Mouse (Mus musculus) adrenal gland, adult 8-10 months (tissue): Measurements from ENCODE around the gene Gzf1. TPM values are rescaled to one million over a fixed set of nuclear protein-coding genes. Genes with fewer than 3 reads are reported as not detected.

Experiments used
- DNase-seq: peaks from one replicate; pipeline ENCODE4 v3.0.0; 2022
- total RNA-seq, 4 experiments: library from RNA; stranded (reverse); gene quantifications; 2 replicates each; pipeline ENCODE4 v1.2.4; 2022

Gzf1 gene
- total RNA-seq, result 10 to 100 TPM; 27.1 to 53.7 (median 40.1) TPM

GRCm38 (mm10) chr2:148680775-148681291, at the start of gene Gzf1:
Gene Gzf1 (plus strand): TSS chr2:148681023.
- peak; percentile 99 for DNase-seq

DNA sequence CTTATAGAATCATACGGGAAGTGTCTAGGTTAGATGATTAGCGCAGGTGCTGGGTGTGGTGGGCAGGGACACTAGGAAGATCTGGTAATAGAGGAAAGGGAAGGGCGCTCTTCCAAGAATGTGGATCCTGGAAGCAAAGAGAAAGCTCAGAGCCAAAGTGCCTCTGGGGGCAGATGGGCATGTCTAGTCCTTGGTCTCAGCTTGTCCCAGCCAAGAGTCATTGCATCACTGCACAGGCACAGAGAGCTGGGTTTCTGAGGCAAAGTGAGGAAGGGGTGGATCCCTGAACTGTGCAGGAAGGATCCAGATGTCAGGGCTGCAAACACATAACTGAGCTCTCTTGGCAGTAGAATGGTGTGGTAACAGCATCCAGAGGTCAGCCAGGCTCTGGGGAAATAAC, 49.2 kb upstream of the Gzf1 start:
- no peak for DNase-seq

DNA sequence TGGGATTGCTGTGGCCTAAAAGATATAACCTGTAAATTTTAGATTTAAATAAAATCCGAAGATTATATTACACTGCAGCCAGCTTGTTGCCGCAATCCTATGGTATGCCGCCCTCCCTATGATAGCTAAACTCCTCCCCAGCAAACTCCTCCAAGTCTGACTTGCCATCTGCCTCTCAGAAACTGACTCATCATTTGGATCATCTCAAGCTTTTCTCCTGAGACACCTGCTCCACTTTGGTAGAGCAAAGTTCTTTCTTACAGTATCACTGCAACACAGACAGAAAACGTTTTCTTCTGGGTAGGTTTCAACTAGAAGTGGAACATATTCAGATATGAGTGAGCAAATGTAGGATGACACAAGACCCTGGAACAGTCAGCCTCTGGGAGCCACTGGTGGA, 46.4 kb upstream of the Gzf1 start:
- no peak for DNase-seq

DNA sequence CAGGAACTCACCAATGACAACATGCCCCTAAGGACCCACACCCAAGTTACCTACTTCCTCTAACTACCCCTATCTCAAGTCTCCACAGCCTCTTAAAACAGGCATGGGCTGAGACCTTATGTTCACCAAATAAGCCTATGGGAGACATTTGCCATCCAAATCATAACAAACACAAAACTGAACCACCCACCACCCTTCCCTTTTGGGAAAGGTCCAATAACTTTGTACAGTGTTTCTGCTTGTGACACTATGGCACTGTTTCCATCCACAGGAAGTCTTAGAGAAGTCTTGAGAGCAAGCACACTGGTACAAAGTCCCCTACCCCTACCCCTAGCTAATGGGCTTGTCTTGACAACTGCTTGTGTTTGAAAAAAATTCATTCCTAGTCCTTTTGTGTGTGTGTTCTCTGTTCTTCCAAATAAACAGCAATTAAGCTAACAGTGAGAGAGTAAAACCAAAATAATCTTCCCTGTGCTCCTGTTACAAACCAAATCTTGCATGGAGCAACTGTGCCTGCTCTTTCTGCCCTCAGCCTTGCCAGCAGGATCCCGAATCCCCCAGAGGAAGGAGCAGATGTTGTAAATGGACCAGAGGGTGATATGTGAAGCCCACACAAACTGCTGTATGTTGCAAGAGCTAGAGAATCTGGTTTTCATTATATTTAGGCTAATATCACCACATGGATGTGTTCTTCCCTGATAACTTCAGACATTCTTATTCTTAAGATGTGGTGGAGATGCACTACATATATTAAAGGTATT, 38.0 kb upstream of the Gzf1 start:
- no peak for DNase-seq

DNA sequence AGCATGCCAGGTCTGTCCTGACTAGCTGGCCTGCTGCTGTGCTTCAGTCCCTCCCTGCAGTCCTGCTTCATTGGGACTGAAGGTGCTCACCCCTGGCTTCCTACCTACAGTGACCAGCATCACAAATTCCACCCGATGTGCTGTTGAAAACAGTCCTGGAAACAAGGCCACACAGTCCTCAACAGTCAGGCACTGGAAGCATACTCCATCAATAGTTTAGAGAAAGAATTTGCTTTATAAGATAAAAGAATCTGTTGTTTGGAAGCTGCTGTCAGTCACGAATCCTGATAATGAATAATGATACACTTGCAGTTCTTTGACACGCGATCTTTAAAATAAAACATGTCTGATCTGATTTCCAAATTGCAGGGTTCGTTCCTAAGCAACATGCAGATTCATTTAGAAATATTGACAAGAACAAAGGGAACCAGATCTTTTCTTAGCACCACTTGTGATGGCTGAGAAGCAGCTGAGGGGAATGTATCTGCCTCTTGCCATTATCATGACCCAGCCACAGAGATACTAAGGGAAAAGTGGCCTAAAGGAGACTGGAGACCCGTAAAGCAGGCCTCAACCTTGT, 36.3 kb upstream of the Gzf1 start:
- DNase-seq, result no peak

GRCm38 (mm10) chr2:148650587-148651357, 30.1 kb upstream of the Gzf1 start:
- no peak for DNase-seq

DNA sequence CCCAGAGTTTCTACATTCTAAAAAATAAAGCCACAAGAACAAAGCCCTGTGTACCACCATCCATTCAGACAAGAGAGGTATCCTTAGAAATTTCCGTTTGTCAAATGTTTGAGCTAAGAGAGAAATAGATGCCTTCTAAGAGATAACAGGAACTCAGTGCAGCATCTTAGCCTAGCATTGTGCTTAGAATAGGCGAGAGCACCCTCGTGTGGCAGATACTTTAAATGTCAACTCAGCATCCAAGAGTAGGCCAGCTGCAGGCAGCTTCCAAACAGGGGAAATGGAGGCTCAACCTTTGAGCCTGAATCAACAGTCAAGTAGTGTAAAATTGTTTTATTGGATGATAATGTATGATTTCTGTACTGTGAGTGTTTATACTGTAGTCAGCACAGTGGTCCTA, 25.9 kb upstream of the Gzf1 start:
- peak; percentile 50 for DNase-seq

DNA sequence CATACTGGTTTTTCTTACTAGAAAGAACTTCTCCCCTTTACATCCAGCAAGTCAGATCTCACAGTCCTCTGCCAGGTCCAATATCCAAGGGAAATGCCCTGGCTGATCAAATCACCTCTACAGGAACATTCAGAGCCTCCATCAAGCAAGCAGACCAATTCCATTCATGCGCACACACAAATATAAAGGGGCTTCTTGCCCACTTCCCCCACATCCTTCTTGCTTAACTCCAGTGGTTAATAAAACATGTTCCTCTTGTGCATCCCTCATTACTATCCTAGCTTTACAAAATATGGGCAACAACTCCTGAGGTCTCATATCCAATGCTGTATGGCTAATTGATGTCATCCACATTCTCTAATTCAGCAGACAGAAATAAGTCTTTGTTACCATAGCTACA, 17.4 kb upstream of the Gzf1 start:
- DNase-seq, result no peak

GRCm38 (mm10) chr2:148672199-148673096, 8.4 kb upstream of the Gzf1 start, which contains the start of gene Nxt1:
Gene Nxt1 (plus strand): TSS chr2:148672601.
- peak; percentile 99 for DNase-seq

DNA sequence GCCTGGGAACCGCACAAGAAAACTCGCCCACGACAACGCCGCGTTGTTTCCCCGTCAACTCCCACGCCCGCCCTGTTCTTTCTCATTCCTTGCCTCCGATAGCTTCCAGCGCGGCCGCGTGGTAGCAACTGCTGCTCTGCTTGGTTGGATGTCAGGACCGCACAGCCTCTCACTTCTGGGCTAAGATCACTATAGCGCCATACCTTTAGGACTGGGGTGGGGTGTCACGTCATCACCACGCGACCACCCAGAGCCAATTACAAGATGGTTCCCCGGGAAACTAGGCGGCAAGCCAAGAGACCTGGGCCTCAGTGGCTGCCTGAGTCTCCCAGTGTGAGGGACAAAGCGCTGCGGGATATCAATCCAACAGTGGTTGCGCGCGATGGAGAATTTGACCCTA, 3.0 kb upstream of the Gzf1 start:
- DNase-seq, result peak; percentile 60

DNA sequence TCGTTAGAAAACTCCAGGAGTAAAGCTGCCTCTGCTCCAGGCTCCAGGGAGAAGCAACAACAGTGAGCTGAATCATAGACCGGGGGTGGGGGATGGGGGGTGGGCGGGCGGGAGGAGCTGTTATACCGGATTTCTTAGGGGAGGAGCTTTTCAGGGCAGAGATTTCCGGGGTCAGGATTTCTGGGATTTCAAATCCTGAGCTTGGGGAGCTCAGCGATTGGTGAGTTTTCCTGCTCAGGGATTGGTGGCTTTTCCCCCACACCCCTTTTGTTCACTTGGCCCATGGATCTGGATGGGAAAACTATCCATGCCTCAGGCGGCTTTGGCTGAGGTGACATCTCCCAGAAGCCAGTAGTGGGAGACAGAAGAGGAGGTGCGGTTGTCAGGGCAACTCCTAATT, 1.5 kb upstream of the Gzf1 start:
- DNase-seq, result peak; percentile 76

- peak; percentile 47 for DNase-seq
These were observed 653 bp downstream of the Gzf1 start for GRCm38 (mm10) chr2:148681461-148681891.

- DNase-seq, result no peak
These were observed 2.2 kb downstream of the Gzf1 start for GRCm38 (mm10) chr2:148683031-148683430.

DNA sequence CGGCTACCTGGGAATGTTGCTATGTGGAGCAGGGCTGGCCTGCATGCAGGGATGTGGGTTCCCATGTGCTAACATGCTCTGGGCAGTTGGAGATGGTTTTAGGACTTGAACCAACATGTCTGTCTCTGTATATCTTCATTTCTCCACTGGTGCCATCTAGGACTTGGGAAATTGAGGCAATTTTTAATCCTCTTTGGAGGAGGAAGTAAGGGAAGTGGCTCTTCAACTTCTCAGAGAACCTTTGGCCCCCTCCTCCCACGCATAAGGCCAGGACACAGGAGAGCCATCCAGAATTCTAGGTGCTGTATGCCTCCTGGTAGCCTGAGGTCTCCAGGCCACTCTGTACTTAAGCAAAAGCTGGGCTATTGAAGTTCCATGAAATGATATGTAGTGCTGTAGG, 4.1 kb downstream of the Gzf1 start:
- DNase-seq, result no peak

- DNase-seq, result no peak
These were observed 4.9 kb downstream of the Gzf1 start for GRCm38 (mm10) chr2:148685709-148686108.

GRCm38 (mm10) chr2:148686862-148687261, 6.0 kb downstream of the Gzf1 start:
- DNase-seq, result no peak

- DNase-seq, result no peak
These were observed 7.1 kb downstream of the Gzf1 start for GRCm38 (mm10) chr2:148687971-148688370.

DNA sequence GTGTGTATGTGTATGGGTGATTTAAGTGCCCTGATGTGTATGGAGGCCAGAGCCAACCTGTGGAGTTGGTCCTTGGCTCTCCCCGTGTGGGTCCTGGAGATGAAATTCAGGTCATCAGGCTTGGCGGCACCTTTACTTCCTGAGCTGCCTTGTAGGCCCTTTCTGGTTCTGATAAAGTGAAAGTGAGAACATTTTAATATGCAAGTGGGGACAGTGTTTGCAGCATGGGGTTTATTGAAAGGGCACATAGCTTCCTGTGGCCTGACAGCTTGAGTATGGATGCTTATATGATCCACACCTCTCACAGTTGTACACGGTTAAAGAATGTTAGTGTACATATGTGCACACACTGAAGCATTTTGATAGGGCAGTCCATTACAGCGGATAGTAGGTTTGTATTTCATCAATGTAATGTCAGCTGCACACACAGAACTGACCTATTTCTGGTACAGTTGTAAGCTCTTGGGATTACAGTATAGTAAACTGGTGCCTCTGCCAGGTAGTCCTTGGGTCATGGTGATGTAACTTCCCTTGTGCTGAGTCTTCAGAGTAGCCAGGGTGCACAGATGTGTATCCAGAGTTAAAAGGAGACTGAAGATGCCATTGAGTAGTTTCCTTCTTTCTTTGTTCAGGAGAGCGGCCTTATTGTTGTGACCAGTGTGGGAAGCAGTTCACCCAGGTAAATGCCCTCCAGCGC, 8.8 kb downstream of the Gzf1 start:
- no peak for DNase-seq

- DNase-seq, result no peak
These were observed 9.5 kb downstream of the Gzf1 start for GRCm38 (mm10) chr2:148690291-148690690.

- no peak for DNase-seq
These were observed 10.0 kb downstream of the Gzf1 start for GRCm38 (mm10) chr2:148690781-148691180.

DNA sequence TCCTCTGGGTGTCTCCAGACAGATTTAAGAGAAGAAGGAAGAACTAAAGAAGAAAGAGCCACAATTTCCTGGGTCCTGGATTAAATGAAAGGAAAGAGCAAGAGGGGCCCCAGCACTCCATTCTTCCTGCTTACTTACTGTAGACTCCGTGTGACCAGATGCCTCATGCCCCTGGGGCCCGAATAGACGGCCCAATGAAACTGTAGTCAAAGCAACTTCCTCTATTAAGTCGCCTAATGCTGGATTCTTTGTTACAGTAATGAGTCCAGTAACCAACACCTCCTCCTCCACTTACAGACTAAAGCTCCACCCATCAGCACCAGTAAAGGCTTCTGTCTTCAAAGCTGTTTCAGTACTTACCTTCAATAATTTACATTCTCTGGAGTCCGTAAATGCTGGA, 17.7 kb downstream of the Gzf1 start:
- no peak for DNase-seq
